Mouse (Mus musculus) C2C12 (cell line): ENCODE data around the gene Tmem178b. TPM values are rescaled to one million over a fixed set of nuclear protein-coding genes. Genes with fewer than 3 reads are reported as not detected.

ENCODE experiments used
- H3K27me3 ChIP-seq: one replicate; pipeline ENCODE4 v1.6.1; 2011; ENCODE audit not compliant: control insufficient read depth, insufficient read depth, insufficient read length
- H3K36me3 ChIP-seq: one replicate; pipeline ENCODE4 v1.6.1; 2011; ENCODE audit not compliant: control insufficient read depth, insufficient read depth
- H3K4me3 ChIP-seq: one replicate; pipeline ENCODE4 v1.5.1; 2011; ENCODE audit warnings: mild to moderate bottlenecking, control low read depth; ENCODE audit not compliant: poor library complexity, insufficient read depth, severe bottlenecking
- H3K79me2 ChIP-seq: one replicate; pipeline ENCODE4 v1.6.1; 2011; ENCODE audit not compliant: control insufficient read depth, insufficient read depth
- H3K79me3 ChIP-seq: one replicate; pipeline ENCODE4 v1.6.1; 2011; ENCODE audit warnings: low read depth, control low read depth
- H3ac ChIP-seq: one replicate; pipeline ENCODE3; 2011; ENCODE audit warnings: low read depth; ENCODE audit not compliant: control insufficient read depth, insufficient read length
- CEBPB ChIP-seq: IDR thresholded peaks from one replicate; pipeline ENCODE4 v1.6.1; 2011; ENCODE audit warnings: low read depth, mild to moderate bottlenecking, control low read depth, moderate library complexity
- CTCF ChIP-seq: IDR thresholded peaks from one replicate; pipeline ENCODE4 v1.5.1; 2011; ENCODE audit not compliant: control insufficient read depth, insufficient read depth, insufficient read length
- FOSL1 ChIP-seq: IDR thresholded peaks from one replicate; pipeline ENCODE4 v1.8.0; 2011; ENCODE audit warnings: mild to moderate bottlenecking, low read length; ENCODE audit not compliant: poor library complexity, insufficient read depth, severe bottlenecking
- MAX ChIP-seq: IDR thresholded peaks from one replicate; pipeline ENCODE4 v1.6.1; 2011; ENCODE audit warnings: mild to moderate bottlenecking, control low read depth
- MYOD1 ChIP-seq: IDR thresholded peaks from one replicate; pipeline ENCODE4 v1.6.1; 2011; ENCODE audit warnings: low read depth; ENCODE audit not compliant: control insufficient read depth, insufficient read length
- MYOG ChIP-seq: IDR thresholded peaks from one replicate; pipeline ENCODE4 v1.6.1; 2011; ENCODE audit not compliant: control insufficient read depth, insufficient read length; ENCODE audit errors: extremely low read depth
- USF1 ChIP-seq: IDR thresholded peaks from one replicate; pipeline ENCODE4 v1.6.1; 2011; ENCODE audit warnings: low read depth, mild to moderate bottlenecking, control low read depth, moderate library complexity
- polyA plus RNA-seq: library from polyadenylated mRNA; unstranded; fragments of >200 nt; fragmentation: generic; extraction: Trizol; gene quantifications from one replicate; pipeline ENCODE4 v1.2.1, GENCODE M21; 2012; ENCODE audit warnings: missing spikeins

Gene Tmem178b
- polyA plus RNA-seq, 1 experiment: 0.01 TPM

DNA sequence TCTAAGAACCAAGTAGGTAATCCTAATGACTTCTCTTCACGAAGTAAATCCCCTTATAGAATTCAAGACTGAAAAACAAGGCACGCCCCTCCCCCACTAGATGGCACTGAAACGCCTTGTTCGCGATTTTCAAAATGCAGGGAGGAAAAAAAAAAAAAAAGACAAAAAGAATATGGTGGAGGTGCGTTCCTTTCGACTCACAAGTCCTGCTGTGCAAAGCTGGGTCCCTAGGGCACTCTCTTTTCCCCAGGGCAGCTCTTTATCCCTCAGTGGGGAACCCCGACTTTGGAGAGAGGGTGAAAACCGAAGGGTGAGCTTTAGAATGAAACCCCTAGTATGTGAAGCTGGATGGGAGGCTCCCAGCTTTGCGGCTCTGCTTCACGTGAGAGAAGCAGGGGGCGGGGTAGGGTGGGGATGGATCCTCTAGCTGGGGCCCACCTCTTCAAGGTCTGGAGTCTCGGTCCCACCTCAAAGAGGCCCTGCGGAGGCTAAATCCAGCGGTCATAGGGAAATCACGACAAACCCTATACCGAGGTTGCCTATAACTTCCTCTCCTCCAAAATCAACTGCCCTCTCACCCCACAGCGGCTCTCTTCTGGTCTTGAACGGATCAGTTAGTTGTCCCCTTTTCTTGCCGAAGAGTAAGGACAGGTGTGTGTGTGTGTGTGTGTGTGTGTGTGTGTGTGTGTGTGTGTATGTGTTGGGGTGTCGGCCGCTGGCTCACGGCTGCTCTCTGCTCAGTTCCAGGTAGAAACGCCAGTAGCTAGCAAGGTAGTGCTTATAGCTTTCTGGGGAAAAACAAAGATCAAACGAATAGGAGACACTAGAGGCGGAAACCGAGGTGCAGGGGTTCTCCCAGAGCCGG, 2.6 kb upstream of the Tmem178b start:
- Histone ChIP-seq H3K27me3 (peaks cover 29% of the 10 kb centered on the region), H3K79me2 (no peaks in the 10 kb centered on the region), H3K36me3 (no peaks in the 10 kb centered on the region), H3K4me3 (peak overlapping the region; percentile 6), H3ac (peak overlapping the region; percentile 39), H3K79me3 (no peaks in the 10 kb centered on the region)
- TF ChIP-seq MYOD1: no peak
- TF ChIP-seq CEBPB: no peak
- TF ChIP-seq MAX: no peak
- no peak for TF ChIP-seq MYOG
- no peak for TF ChIP-seq FOSL1
- no peak for TF ChIP-seq USF1
- TF ChIP-seq CTCF: no peak

DNA sequence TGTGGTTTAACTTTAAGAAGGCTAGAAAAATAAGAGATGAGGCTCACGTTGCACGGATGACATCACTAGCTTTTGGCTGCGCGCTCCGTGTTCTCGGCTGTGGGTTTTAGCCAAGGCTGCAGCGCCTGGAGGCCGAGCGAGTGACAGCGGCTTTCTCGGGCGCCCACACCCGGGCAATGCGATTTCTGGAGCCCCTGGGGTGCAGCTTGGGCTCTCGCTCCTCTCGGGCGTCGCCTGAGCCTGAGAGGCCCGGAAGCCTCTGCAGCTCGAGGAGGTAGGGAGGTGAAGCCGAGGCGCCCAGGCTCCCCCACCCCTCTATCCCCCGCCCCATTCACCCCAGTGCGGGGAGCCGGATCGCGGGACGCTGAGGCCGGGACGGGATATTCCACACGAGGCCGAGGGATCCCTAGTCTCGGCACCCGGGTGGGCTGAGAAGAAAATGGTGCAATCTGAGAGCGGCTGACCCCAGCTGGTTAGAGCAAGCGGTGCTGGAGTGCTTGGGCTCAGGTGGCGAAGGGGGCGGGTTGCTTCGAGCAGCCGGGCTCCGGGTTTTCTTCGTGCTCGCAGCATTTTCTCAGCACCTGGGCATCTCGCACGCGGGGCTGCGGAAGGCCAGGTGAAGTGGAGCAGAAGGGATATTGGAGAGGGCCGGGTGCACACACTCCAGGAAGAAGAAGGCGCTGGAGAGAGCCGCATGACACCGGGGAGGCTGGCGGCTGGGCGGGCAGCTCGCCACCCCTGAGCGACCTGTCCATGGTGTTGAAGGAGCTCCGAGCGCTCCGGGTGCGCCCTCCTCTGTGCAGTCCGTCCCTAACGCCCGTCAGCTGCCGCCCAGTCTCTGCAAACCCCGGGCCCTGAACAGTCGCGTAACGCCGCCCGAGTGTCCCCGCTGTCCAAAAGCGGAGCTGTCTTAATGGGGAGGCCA, 1.4 kb upstream of the Tmem178b start:
- Histone ChIP-seq H3K79me3 (no peaks in the 10 kb centered on the region), H3K27me3 (peaks cover 23% of the 10 kb centered on the region), H3ac (peak overlapping the region; percentile 37), H3K36me3 (no peaks in the 10 kb centered on the region), H3K79me2 (no peaks in the 10 kb centered on the region), H3K4me3 (peak overlapping the region; percentile 6)
- TF ChIP-seq FOSL1 (no peak), CTCF (no peak)

DNA sequence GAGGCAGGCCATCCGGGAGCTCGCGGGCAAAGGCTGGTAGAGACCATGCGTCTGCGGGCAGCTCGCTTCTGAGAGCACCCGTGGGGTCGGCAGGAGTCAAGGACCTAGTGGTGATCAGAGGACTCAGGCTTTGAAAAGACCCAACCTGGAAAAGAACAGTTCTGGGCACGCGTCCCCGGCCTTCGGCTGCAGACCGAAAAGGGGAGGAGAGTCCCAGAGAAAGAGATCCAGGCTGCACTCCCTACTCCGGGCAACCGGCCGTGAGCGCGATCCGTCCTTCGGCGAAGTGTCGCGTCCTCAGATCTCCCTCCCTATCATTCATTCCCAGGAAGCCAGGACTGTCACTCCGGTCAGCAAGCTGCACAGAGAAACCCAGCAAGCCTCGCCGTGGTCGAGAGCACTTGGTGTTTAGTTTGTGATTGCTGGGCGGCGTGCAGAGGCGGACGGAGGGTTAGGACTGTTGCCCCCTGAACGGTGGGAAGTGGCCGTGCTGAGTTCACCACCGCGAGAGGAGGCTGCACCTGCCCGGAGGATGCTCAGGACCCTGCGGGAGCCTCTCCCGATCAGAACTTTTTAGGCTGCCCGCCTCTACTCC, 668 bp upstream of the Tmem178b start:
- Histone ChIP-seq H3K79me3 (no peaks in the 10 kb centered on the region), H3K79me2 (no peaks in the 10 kb centered on the region), H3K27me3 (peaks cover 23% of the 10 kb centered on the region), H3K36me3 (no peaks in the 10 kb centered on the region), H3ac (no peak overlapping the region), H3K4me3 (no peak overlapping the region)
- TF ChIP-seq CEBPB: no peak
- no peak for TF ChIP-seq MYOG
- TF ChIP-seq FOSL1: no peak
- no peak for TF ChIP-seq MYOD1
- no peak for TF ChIP-seq CTCF
- no peak for TF ChIP-seq USF1
- TF ChIP-seq MAX: no peak

DNA sequence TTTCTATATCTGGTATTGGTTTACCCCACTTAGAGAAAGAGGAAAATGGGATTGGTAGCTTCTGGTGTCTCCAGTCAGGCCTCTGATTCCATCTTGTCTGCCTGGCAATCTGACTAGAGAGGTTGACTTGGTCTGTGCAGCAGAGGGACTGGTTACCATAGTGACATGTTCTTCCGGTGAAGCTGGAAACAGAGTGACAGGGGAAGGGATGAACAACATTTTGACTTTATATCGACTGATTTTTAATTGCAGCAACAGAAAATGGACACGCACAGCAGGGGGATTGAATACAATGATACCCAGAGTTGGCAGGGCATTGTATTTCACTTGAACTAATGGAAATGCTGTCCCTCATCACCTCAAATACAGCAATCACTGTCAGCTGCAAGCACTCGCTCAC, 2.1 kb downstream of the Tmem178b start:
- Histone ChIP-seq H3K79me2 (no peaks in the 10 kb centered on the region), H3K36me3 (no peaks in the 10 kb centered on the region), H3ac (no peak overlapping the region), H3K27me3 (peaks cover 23% of the 10 kb centered on the region), H3K4me3 (no peak overlapping the region), H3K79me3 (no peaks in the 10 kb centered on the region)
- TF ChIP-seq MYOD1: no peak

DNA sequence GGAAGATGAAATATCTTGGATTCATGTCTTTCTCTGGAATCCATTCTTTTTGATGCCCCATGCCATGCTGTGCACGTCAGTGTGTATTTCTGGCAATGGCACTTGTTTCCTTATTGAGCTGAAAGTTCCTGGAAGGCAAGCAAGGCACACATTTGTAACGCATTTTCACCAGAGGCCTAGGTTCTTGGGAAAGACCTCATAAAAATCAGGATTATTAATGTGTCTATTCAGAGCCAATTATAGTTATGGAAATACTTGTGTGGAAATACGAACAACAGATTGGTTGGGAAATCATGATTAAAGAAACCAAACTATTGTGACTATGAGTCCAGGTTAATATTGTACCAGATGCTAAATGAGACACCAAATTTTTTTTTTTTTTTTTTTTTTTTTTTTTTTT, 3.4 kb downstream of the Tmem178b start:
- Histone ChIP-seq H3K79me3 (no peaks in the 10 kb centered on the region), H3K27me3 (peaks cover 23% of the 10 kb centered on the region), H3K79me2 (no peaks in the 10 kb centered on the region), H3K36me3 (no peaks in the 10 kb centered on the region), H3K4me3 (no peak overlapping the region), H3ac (no peak overlapping the region)
- TF ChIP-seq MYOG: no peak
- TF ChIP-seq FOSL1: no peak
- no peak for TF ChIP-seq CTCF
- TF ChIP-seq MAX: no peak
- TF ChIP-seq USF1: no peak
- no peak for TF ChIP-seq MYOD1
- TF ChIP-seq CEBPB: no peak
